Mouse (Mus musculus) stomach, postnatal 0 days (tissue): ENCODE measurements around the gene Plod2. TPM values are rescaled to one million over a fixed set of nuclear protein-coding genes. Genes with fewer than 3 reads are reported as not detected.

Experiments
- ATAC-seq: fragments of 200-750 bp; cut with Nextera tagmentation; 2 replicates; pipeline ENCODE4 v1.8.0; 2017; ENCODE audit not compliant: low FRiP score, low TSS enrichment
- DNase-seq: peaks from one replicate; pipeline ENCODE4 v3.0.0-alpha.2; 2016; ENCODE audit warnings: low spot score
- H3K27ac ChIP-seq: fragments of 300-500 bp; sonication (generic); replicated peaks from 2 replicates; pipeline ENCODE4 v1.5.1; 2014; ENCODE audit warnings: mild to moderate bottlenecking, control low read depth
- H3K27me3 ChIP-seq: fragments of 300-500 bp; sonication (generic); 2 replicates; pipeline ENCODE4 v1.6.1; 2014; ENCODE audit warnings: low read length; ENCODE audit not compliant: control insufficient read depth, insufficient read depth
- H3K36me3 ChIP-seq: fragments of 300-500 bp; sonication (generic); 2 replicates; pipeline ENCODE4 v1.6.1; 2014; ENCODE audit warnings: low read length, mixed read lengths; ENCODE audit not compliant: control insufficient read depth, insufficient read depth
- H3K4me1 ChIP-seq: fragments of 300-500 bp; sonication (generic); replicated peaks from 2 replicates; pipeline ENCODE4 v1.6.1; 2014; ENCODE audit warnings: antibody characterized with exemption; ENCODE audit not compliant: control insufficient read depth, insufficient read depth
- H3K4me2 ChIP-seq: fragments of 300-500 bp; sonication (generic); replicated peaks from 2 replicates; pipeline ENCODE4 v1.6.1; 2014; ENCODE audit warnings: low read depth, mild to moderate bottlenecking, control low read depth, moderate library complexity
- H3K4me3 ChIP-seq: fragments of 300-500 bp; sonication (generic); 2 replicates; pipeline ENCODE4 v1.5.1; 2014; ENCODE audit warnings: low read depth, low read length, control low read depth
- H3K9ac ChIP-seq: fragments of 300-500 bp; sonication (generic); 2 replicates; pipeline ENCODE4 v1.6.1; 2014; ENCODE audit warnings: mild to moderate bottlenecking, low read length, control low read depth, mixed read lengths
- H3K9me3 ChIP-seq: fragments of 300-500 bp; sonication (generic); 2 replicates; pipeline ENCODE4 v1.6.1; 2016; ENCODE audit warnings: low read length; ENCODE audit not compliant: control insufficient read depth
- CTCF ChIP-seq: IDR thresholded peaks from 2 replicates; pipeline ENCODE4 v1.5.1; 2016; ENCODE audit warnings: antibody characterized with exemption, low read depth, mild to moderate bottlenecking, moderate library complexity
- EP300 ChIP-seq: optimal IDR thresholded peaks from 2 replicates; pipeline ENCODE3; 2016; ENCODE audit warnings: antibody characterized with exemption
- WGBS: fragments of 180-500 bp; shearing (Covaris S2); extraction: QIAGEN DNeasy Blood & Tissue Kit; methylation state at CpG from one replicate; pipeline ENCODE4 v1.1.7; 2014; 5-methylcytosine and 5-hydroxymethylcytosine counted together
- polyA plus RNA-seq: library from polyadenylated mRNA; unstranded; fragments of >200 nt; fragmentation: Nextera tagmentation; extraction: Ambion mirVana; gene quantifications from 2 replicates; pipeline ENCODE4 v1.2.1, GENCODE M21; 2015

Gene Plod2
- polyA plus RNA-seq, 1 experiment from 2014 or later: 17.5 TPM

DNA sequence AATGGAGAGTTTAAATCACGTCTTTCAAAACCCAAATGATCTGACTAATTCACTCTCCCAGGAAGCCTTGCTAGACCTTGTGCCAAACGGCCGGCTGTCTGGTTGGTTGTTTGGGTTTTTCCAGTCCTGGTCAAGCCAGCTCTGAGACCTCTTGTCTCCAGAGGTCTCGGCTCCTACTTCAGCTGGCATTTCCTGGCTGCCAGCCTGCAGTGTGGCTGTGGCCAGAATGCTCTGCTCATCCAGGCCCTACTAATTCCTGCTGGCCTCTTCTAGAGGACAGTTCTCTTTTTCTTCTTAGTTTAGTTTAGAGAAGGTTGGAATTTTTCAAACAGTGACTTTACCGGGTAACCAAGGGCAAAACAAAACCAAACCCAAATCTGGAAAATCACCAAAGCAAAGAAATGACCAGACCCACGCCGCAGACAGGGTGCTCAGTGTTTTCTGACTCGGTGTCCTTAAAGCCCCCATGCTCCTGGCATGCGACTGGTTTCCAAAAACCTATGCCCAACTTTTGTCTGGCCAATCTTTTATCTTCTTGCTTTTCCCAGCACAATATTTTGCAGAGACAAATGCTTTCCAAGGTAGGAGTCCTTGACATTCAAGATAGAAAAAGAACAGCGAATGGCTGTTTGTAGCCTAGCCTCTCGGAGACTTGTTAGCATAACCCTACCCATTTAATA, 7.9 kb downstream of the Plod2 start:
- 52% methylated on average over 11 of the region's 11 CpGs for WGBS
- Histone ChIP-seq H3K4me3 (no peak overlapping the region), H3K27ac (no peak overlapping the region), H3K9ac (no peak overlapping the region), H3K27me3 (no peaks in the 10 kb centered on the region), H3K4me2 (no peak overlapping the region), H3K4me1 (0 out of 2 replicates have a peak, but pooled peaks cover 5% of the 10 kb centered on the region), H3K9me3 (no peaks in the 10 kb centered on the region), H3K36me3 (0 out of 2 replicates have a peak, but pooled peaks cover 2% of the 10 kb centered on the region)
- ATAC-seq (no peak), DNase-seq (no peak)
- TF ChIP-seq CTCF: no peak
- TF ChIP-seq EP300: no peak

DNA sequence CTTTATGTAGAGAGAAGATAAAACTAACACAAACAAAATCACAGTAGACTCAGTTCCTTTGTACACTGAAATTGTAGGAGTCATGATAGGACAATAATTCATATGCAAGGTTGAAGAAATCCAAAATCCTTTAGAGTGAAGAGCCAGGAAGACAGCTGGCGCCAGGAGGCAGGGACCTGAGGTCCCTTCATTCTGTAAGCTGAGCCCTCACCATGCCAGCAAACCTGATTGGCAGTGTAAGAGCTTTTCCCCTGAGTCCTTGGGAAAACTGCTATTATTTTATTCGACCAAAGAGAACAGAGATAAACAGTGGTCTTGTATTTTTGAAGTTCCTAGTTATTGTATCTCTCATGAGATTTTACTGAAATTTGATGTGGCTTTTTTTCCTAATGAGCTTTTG, 9.0 kb downstream of the Plod2 start:
- Histone ChIP-seq H3K9ac (no peak overlapping the region), H3K36me3 (0 out of 2 replicates have a peak, but pooled peaks cover 2% of the 10 kb centered on the region), H3K4me1 (0 out of 2 replicates have a peak, but pooled peaks cover 5% of the 10 kb centered on the region), H3K9me3 (no peaks in the 10 kb centered on the region), H3K4me3 (no peak overlapping the region), H3K4me2 (no peak overlapping the region), H3K27me3 (no peaks in the 10 kb centered on the region), H3K27ac (no peak overlapping the region)
- ATAC-seq (no peak), DNase-seq (no peak)
- WGBS: 64% methylated on average over 2 of the region's 2 CpGs
- TF ChIP-seq EP300 (no peak), CTCF (no peak)

DNA sequence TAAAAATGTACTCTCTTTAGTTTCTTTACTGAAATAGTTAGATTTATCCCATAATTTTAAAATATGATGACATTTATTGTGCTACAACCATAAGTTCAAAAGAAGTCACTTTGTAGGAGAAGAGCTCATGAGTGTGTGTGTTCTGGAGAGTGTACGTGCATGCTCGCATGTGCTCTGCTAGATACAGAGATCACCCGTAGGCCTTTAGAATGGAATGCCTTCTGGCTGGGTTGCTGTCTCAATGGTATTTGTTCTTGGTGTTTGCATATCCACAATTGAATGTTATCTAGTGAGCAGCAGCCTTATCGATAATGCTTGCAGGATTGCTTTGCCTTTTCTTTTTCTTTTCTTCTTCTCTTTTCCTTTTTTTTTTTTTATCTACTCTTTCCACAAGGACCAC, 9.6 kb downstream of the Plod2 start:
- Histone ChIP-seq H3K4me3 (no peak overlapping the region), H3K27me3 (no peaks in the 10 kb centered on the region), H3K36me3 (0 out of 2 replicates have a peak, but pooled peaks cover 2% of the 10 kb centered on the region), H3K4me1 (0 out of 2 replicates have a peak, but pooled peaks cover 5% of the 10 kb centered on the region), H3K27ac (no peak overlapping the region), H3K9ac (no peak overlapping the region), H3K9me3 (no peaks in the 10 kb centered on the region), H3K4me2 (no peak overlapping the region)
- no peak for ATAC-seq
- WGBS: 57% methylated on average over 4 of the region's 4 CpGs
- no peak for TF ChIP-seq EP300
- TF ChIP-seq CTCF: no peak
- no peak for DNase-seq

DNA sequence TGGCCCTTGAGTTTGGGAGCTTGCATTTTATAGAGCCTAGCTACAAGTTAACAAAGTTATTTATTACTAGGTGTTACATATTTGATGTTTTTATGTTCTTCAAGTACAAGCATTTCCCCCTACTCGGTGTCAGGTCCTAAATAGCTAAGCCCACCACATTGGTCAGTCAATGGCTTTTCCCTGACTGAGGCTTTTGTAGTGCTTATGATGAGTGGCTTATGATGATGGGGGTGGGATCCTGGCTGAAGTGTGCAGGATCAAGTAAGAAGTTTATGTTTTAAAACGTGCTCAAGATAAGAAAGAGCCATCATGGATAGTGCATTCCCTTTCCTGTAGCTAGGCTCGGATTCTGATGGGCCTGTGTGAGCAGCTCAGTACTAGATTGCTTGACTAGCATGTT, 10.7 kb downstream of the Plod2 start:
- no peak for DNase-seq
- Histone ChIP-seq H3K4me1 (0 out of 2 replicates have a peak, but pooled peaks cover 5% of the 10 kb centered on the region), H3K9me3 (no peaks in the 10 kb centered on the region), H3K27ac (no peak overlapping the region), H3K4me2 (no peak overlapping the region), H3K36me3 (0 out of 2 replicates have a peak, but pooled peaks cover 2% of the 10 kb centered on the region), H3K9ac (no peak overlapping the region), H3K4me3 (no peak overlapping the region), H3K27me3 (no peaks in the 10 kb centered on the region)
- ATAC-seq: no peak
- 62% methylated on average over 3 of the region's 3 CpGs for WGBS
- TF ChIP-seq EP300: no peak
- TF ChIP-seq CTCF: no peak

DNA sequence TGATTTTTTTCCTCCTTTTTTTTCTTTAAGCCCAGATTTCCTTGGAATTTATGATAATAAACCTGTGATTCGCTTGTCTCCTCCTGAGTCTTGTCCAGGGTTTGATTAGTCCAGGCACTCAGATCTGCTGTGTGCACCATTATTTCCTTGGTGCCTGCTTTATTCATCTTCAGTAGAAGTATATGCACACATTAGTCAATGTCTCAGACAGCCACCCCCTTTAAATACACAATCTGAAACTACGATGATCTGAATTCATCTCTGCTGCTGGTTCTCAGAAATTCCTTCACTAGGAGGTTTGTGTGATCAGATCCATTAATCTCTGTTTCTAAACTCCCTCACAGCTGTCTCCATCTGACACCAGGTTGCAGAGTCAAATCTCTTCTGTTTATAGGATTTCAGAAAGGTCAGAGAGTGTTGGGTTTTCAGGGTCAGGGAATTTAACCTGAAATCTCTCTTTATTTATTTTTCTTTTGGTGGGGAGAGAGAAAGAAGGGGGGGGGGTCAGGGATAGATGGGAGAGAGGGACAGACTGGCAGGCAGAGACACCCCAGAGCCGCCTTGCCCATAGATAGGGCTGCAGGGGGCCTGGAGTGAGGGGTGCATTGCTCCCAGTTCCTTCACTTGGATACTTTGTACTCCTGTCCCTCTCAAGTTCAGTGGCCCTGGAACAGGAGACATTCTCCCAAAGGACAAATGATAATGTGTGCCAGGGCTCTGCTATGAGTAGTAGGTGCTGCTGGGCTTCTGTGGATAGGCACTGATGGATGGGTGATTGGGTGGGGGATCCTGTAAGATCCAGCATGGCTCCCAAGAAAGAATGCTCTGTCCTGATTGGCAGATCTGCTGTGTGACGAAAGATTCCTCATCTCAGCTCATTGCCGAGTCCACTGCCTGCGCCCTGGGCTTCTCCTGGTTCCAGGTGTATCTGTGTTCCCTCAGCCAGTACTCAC, 13.3 kb downstream of the Plod2 start:
- Histone ChIP-seq H3K4me2 (no peak overlapping the region), H3K9ac (no peak overlapping the region), H3K27ac (no peak overlapping the region), H3K4me3 (no peak overlapping the region), H3K36me3 (no peaks in the 10 kb centered on the region), H3K9me3 (no peaks in the 10 kb centered on the region), H3K27me3 (no peaks in the 10 kb centered on the region), H3K4me1 (no peaks in the 10 kb centered on the region)
- DNase-seq (no peak), ATAC-seq (no peak)
- WGBS: 71% methylated on average over 6 of the region's 6 CpGs
- TF ChIP-seq CTCF: no peak
- no peak for TF ChIP-seq EP300
